Comparison of ENCODE assay signal across 7 mouse cellular contexts in the genomic region with DNA sequence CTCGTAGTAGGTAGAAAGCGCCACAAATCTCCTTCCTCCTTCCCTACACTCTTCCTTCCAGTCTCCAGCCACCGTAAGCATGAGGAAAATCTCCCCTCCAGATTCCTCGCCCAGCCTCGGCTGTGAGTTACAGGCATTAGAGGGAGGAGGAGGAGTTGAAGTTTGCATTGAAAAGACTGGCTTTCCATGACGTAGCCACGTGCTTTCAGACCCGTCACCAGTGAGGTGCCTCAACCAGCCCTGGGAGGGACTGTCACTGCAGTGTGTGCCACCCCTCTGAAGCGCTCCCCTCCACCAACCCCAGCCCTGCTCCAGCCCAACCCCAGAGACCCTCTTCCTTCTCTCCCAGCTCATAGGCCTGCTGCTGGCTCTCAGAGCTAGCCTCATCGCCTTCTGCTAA. TPM values are rescaled to one million over a fixed set of nuclear protein-coding genes. Genes with fewer than 3 reads are reported as not detected.
DNase-seq lines count a peak whose midpoint lies in the region; ATAC-seq and TF ChIP-seq lines count a peak whose summit lies in the region.

No protein-coding gene starts in this region.

- peak overlapping the region; percentile 70 for H3K4me2 ChIP-seq in midbrain, embryonic 15.5 days

- H3K4me3 ChIP-seq in midbrain, embryonic 15.5 days = peak overlapping the region; percentile 48

- H3K9ac ChIP-seq in midbrain, embryonic 15.5 days = peak overlapping the region; percentile 59

- TF ChIP-seq CTCF in brain, embryonic 14.5 days (IDR thresholded peaks at IDR 0.05; ENCODE audit: borderline replicate concordance, extremely low read depth, insufficient read depth, insufficient read length) = no peak

- peak; percentile 94 for DNase-seq in brain, embryonic 14.5 days (ENCODE audit: low read depth)
- DNase-seq in cerebellum, adult 9-11 months = peak; percentile 88
- DNase-seq in frontal cortex, postnatal 10 days (ENCODE audit: low spot score in 2 of 2) = peak; percentile 73
- DNase-seq in layer of hippocampus, postnatal 10 days (ENCODE audit: low spot score in 2 of 2) = peak; percentile 62 to 64
- DNase-seq in thymus, postnatal 25 days = no peak
- no peak for DNase-seq in gastrocnemius, postnatal 10 days

- peak overlapping the region; percentile 74 for H3K27ac ChIP-seq in midbrain, embryonic 15.5 days

- ATAC-seq in midbrain, embryonic 15.5 days (replicated peaks) = peak; percentile 95

- H3K36me3 ChIP-seq in midbrain, embryonic 15.5 days (replicated peaks) = no peaks in the 10 kb centered on the region

- TF ChIP-seq POLR2A in brain, embryonic 14.5 days (IDR thresholded peaks at IDR 0.05; ENCODE audit: borderline replicate concordance, extremely low read depth, insufficient read depth, insufficient read length, poor library complexity, severe bottlenecking) = no peak

- no peaks in the 10 kb centered on the region for H3K9me3 ChIP-seq in midbrain, embryonic 15.5 days

- H3K27me3 ChIP-seq in midbrain, embryonic 15.5 days (replicated peaks) = no peaks in the 10 kb centered on the region

- 0% methylated on average over 10 of the region's 10 CpGs for WGBS in midbrain, embryonic 15.5 days

- peaks cover 15% of the 10 kb centered on the region for H3K4me1 ChIP-seq in midbrain, embryonic 15.5 days

RNA-seq across cellular contexts. Expression of gene Fgf14, which starts 0.5 kb away (rescaled TPM):
- polyA plus RNA-seq in brain, embryonic 14.5 days (2012; rRNA removed) = 10.9 and 13.4 TPM in 2 replicates
- 10 to 100 TPM; 29.8 to 34.5 TPM for total RNA-seq in layer of hippocampus, postnatal 10 days (2021)
- 26.0 and 30.9 TPM in 2 replicates for polyA plus RNA-seq in midbrain, embryonic 15.5 days (2015; fragmentation: Nextera tagmentation; extraction: Ambion mirVana)
- under 1 TPM; 0.11 to 0.12 TPM for total RNA-seq in gastrocnemius, postnatal 10 days (2021)

Comparison
In these comparisons a context has a peak if more than half of its experiments do, and no peak if none do; other contexts are left out.
1. DNase-seq: peak in brain, embryonic 14.5 days (single experiment), cerebellum, adult 9-11 months (single experiment), frontal cortex, postnatal 10 days (2 of 2) and layer of hippocampus, postnatal 10 days (2 of 2); none in thymus, postnatal 25 days (single experiment) and gastrocnemius, postnatal 10 days (single experiment).
2. RNA of gene Fgf14, which starts 0.5 kb away (total RNA-seq): 29.8 to 34.5 TPM in layer of hippocampus, postnatal 10 days; 0.11 to 0.12 TPM in gastrocnemius, postnatal 10 days; every median in the first group is over 10 times any median in the second.